Mouse (Mus musculus) limb, embryonic 11.5 days (tissue): ENCODE measurements around the gene Gpc3. TPM values are rescaled to one million over a fixed set of nuclear protein-coding genes. Genes with fewer than 3 reads are reported as not detected.
A peak's percentile ranks its signal among the peaks of the same experiment; 100 is the strongest.

Experiments
- ATAC-seq: fragments of 200-750 bp; cut with Nextera tagmentation; 2 replicates; pipeline ENCODE4 v1.8.0; 2017; ENCODE audit warnings: low read depth; ENCODE audit not compliant: insufficient number of reproducible peaks, low FRiP score, low TSS enrichment
- DNase-seq: peaks from one replicate; pipeline ENCODE4 v3.0.0-alpha.2; 2015; ENCODE audit warnings: low spot score
- H3K27ac ChIP-seq: fragments of 300-500 bp; sonication (generic); replicated peaks from 2 replicates; pipeline ENCODE4 v1.5.1; 2014; ENCODE audit warnings: low read depth, mild to moderate bottlenecking, low read length
- H3K27me3 ChIP-seq: fragments of 300-500 bp; sonication (generic); 2 replicates; pipeline ENCODE4 v1.6.1; 2014; ENCODE audit warnings: mild to moderate bottlenecking, low read length, mixed read lengths; ENCODE audit not compliant: control insufficient read depth, insufficient read depth
- H3K36me3 ChIP-seq: fragments of 300-500 bp; sonication (generic); 2 replicates; pipeline ENCODE4 v1.6.1; 2014; ENCODE audit warnings: mild to moderate bottlenecking, low read length, moderate library complexity, mixed read lengths; ENCODE audit not compliant: control insufficient read depth, insufficient read depth
- H3K4me1 ChIP-seq: fragments of 300-500 bp; sonication (generic); 2 replicates; pipeline ENCODE4 v1.6.1; 2014; ENCODE audit warnings: low read length, mixed read lengths; ENCODE audit not compliant: control insufficient read depth, insufficient read depth
- H3K4me2 ChIP-seq: fragments of 300-500 bp; sonication (generic); 2 replicates; pipeline ENCODE4 v1.6.1; 2014; ENCODE audit warnings: low read depth, mild to moderate bottlenecking, moderate library complexity; ENCODE audit not compliant: severe bottlenecking
- H3K4me3 ChIP-seq: fragments of 300-500 bp; sonication (generic); 2 replicates; pipeline ENCODE4 v1.5.1; 2014; ENCODE audit warnings: low read depth, low read length
- H3K9ac ChIP-seq: fragments of 300-500 bp; sonication (generic); 2 replicates; pipeline ENCODE4 v1.6.1; 2014; ENCODE audit warnings: mild to moderate bottlenecking, low read length
- H3K9me3 ChIP-seq: fragments of 300-500 bp; sonication (generic); 2 replicates; pipeline ENCODE4 v1.6.1; 2016; ENCODE audit warnings: low read length; ENCODE audit not compliant: control insufficient read depth
- WGBS: fragments of 180-500 bp; shearing (Covaris S2); extraction: QIAGEN DNeasy Blood & Tissue Kit; methylation state at CpG from one replicate; pipeline ENCODE4 v1.1.7; 2014; 5-methylcytosine and 5-hydroxymethylcytosine counted together
- polyA plus RNA-seq: library from polyadenylated mRNA; unstranded; fragments of >200 nt; fragmentation: Nextera tagmentation; extraction: Ambion mirVana; gene quantifications from 2 replicates; pipeline ENCODE4 v1.2.1, GENCODE M21; 2014

Gene Gpc3
- polyA plus RNA-seq, 1 experiment from 2014 or later, result 1,394 TPM

GRCm38 (mm10) chrX:52489461-52489860 lies 124.3 kb downstream of the Gpc3 start:
- DNase-seq (no peak), ATAC-seq (no peak)
- WGBS, result 87% methylated on average over 4 of the region's 4 CpGs
- no peaks in the 10 kb centered on the region for H3K27me3 ChIP-seq
- no peaks in the 10 kb centered on the region for H3K36me3 ChIP-seq
- H3K9ac ChIP-seq, result no peak overlapping the region
- no peak overlapping the region for H3K4me2 ChIP-seq
- no peaks in the 10 kb centered on the region for H3K9me3 ChIP-seq
- no peak overlapping the region for H3K4me3 ChIP-seq
- H3K27ac ChIP-seq, result no peak overlapping the region
- no peaks in the 10 kb centered on the region for H3K4me1 ChIP-seq

GRCm38 (mm10) chrX:52455074-52455588 lies 158.6 kb downstream of the Gpc3 start:
- Histone ChIP-seq H3K4me3 (no peak overlapping the region), H3K36me3 (no peaks in the 10 kb centered on the region), H3K9me3 (no peaks in the 10 kb centered on the region), H3K27me3 (no peaks in the 10 kb centered on the region), H3K4me1 (peaks cover 12% of the 10 kb centered on the region; the same call in 1 of the 2 replicates), H3K4me2 (no peak overlapping the region), H3K27ac (peak overlapping the region; percentile 55; the same call in 1 of the 2 replicates), H3K9ac (no peak overlapping the region)
- DNase-seq (peak; percentile 26), ATAC-seq (peak; percentile 60; the same call in 1 of the 2 replicates)
- WGBS, result 32% methylated on average over 5 of the region's 5 CpGs

- peak; percentile 77 for DNase-seq
- 0 out of 2 replicates have a peak, but pooled peaks have one; percentile 47 for ATAC-seq
- H3K4me2 ChIP-seq, result no peak overlapping the region
- H3K27me3 ChIP-seq, result no peaks in the 10 kb centered on the region
- peaks cover 12% of the 10 kb centered on the region; the same call in 1 of the 2 replicates for H3K4me1 ChIP-seq
- H3K27ac ChIP-seq, result no peak overlapping the region
- 28% methylated on average over 6 of the region's 6 CpGs for WGBS
- H3K36me3 ChIP-seq, result no peaks in the 10 kb centered on the region
- no peak overlapping the region for H3K9ac ChIP-seq
- no peak overlapping the region for H3K4me3 ChIP-seq
- no peaks in the 10 kb centered on the region for H3K9me3 ChIP-seq
These were observed 160.1 kb downstream of the Gpc3 start for GRCm38 (mm10) chrX:52453445-52454182.

- Histone ChIP-seq H3K27me3 (no peaks in the 10 kb centered on the region), H3K4me2 (no peak overlapping the region), H3K4me1 (peaks cover 8% of the 10 kb centered on the region; the same call in 1 of the 2 replicates), H3K36me3 (no peaks in the 10 kb centered on the region), H3K9me3 (no peaks in the 10 kb centered on the region), H3K4me3 (no peak overlapping the region), H3K27ac (peak overlapping the region; percentile 22; the same call in 1 of the 2 replicates), H3K9ac (no peak overlapping the region)
- whole genome bisulfite sequencing, result 16% methylated on average over 2 of the region's 2 CpGs
- DNase-seq, result no peak
- no peak for ATAC-seq
These were observed 164.6 kb downstream of the Gpc3 start for GRCm38 (mm10) chrX:52449177-52449576.

GRCm38 (mm10) chrX:52448496-52448895 lies 165.3 kb downstream of the Gpc3 start:
- Histone ChIP-seq H3K9ac (no peak overlapping the region), H3K27ac (peak overlapping the region; percentile 22; the same call in 1 of the 2 replicates), H3K4me1 (peaks cover 8% of the 10 kb centered on the region; the same call in 1 of the 2 replicates), H3K27me3 (no peaks in the 10 kb centered on the region), H3K4me2 (no peak overlapping the region), H3K36me3 (no peaks in the 10 kb centered on the region), H3K9me3 (no peaks in the 10 kb centered on the region), H3K4me3 (no peak overlapping the region)
- ATAC-seq (no peak), DNase-seq (no peak)
- WGBS, result 17% methylated on average over 3 of the region's 3 CpGs

GRCm38 (mm10) chrX:52446530-52446929 lies 167.2 kb downstream of the Gpc3 start:
- peaks cover 4% of the 10 kb centered on the region; the same call in 1 of the 2 replicates for H3K4me1 ChIP-seq
- peak; percentile 52; the same call in 1 of the 2 replicates for ATAC-seq
- WGBS, result 13% methylated on average over 3 of the region's 3 CpGs
- no peak overlapping the region for H3K4me3 ChIP-seq
- H3K36me3 ChIP-seq, result no peaks in the 10 kb centered on the region
- H3K9me3 ChIP-seq, result no peaks in the 10 kb centered on the region
- H3K27ac ChIP-seq, result peak overlapping the region; percentile 22
- H3K9ac ChIP-seq, result no peak overlapping the region
- DNase-seq, result peak; percentile 56
- H3K27me3 ChIP-seq, result no peaks in the 10 kb centered on the region
- H3K4me2 ChIP-seq, result no peak overlapping the region

GRCm38 (mm10) chrX:52444977-52445376 lies 168.8 kb downstream of the Gpc3 start:
- DNase-seq (peak; percentile 52), ATAC-seq (peak; percentile 70)
- 30% methylated on average over 2 of the region's 2 CpGs for WGBS
- Histone ChIP-seq H3K9ac (no peak overlapping the region), H3K4me3 (no peak overlapping the region), H3K9me3 (no peaks in the 10 kb centered on the region), H3K4me2 (no peak overlapping the region), H3K36me3 (no peaks in the 10 kb centered on the region), H3K4me1 (peaks cover 4% of the 10 kb centered on the region; the same call in 1 of the 2 replicates), H3K27ac (no peak overlapping the region), H3K27me3 (no peaks in the 10 kb centered on the region)

GRCm38 (mm10) chrX:52441798-52442197 lies 172.0 kb downstream of the Gpc3 start:
- H3K27me3 ChIP-seq, result no peaks in the 10 kb centered on the region
- H3K4me3 ChIP-seq, result no peak overlapping the region
- DNase-seq (no peak), ATAC-seq (no peak)
- H3K4me2 ChIP-seq, result no peak overlapping the region
- no peaks in the 10 kb centered on the region for H3K9me3 ChIP-seq
- H3K9ac ChIP-seq, result no peak overlapping the region
- H3K27ac ChIP-seq, result no peak overlapping the region
- no peaks in the 10 kb centered on the region for H3K4me1 ChIP-seq
- WGBS, result 64% methylated on average over 3 of the region's 3 CpGs
- no peaks in the 10 kb centered on the region for H3K36me3 ChIP-seq
